Mouse (Mus musculus) liver, adult 2 months (tissue): ENCODE measurements at regions not wholly inside any gene's neighbourhood (a gene's known extent, or its start where the extent isn't known, plus 50 kb on each side); places are given as distances from the start of the nearest gene placed in this dataset.

Experiments used
- CTCF ChIP-seq: fragments of 200-500 bp; IDR thresholded peaks from 2 replicates; pipeline ENCODE4 v1.5.1; 2011; ENCODE audit warnings: low read depth, low read length, control low read depth
- POLR2A ChIP-seq: fragments of 200-500 bp; IDR thresholded peaks from 2 replicates; pipeline ENCODE4 v1.6.1; 2011; ENCODE audit warnings: low read length, control low read depth; ENCODE audit not compliant: insufficient read depth; ENCODE audit errors: extremely low read depth

DNA sequence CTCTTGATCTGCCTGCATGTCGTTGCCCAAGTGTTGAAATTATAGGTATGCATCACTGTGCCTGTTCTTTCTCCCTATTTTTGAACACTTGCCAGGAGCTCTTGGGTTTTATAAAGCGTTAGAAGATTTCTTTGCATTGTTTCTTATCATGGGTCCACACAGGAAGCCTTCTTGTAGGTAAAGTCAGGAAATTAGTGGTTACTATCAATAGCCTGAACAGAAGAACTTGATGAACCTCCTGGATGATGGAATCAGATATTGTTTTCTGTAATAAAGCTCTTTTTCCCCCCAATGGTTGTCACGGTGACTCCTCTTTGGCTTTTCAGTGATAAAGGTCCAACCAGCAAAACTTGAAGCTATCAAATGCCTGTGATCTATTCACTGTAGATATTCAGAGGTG is 1706.0 kb upstream of the Gm7489 start:
- TF ChIP-seq CTCF, result no peak
- no peak for TF ChIP-seq POLR2A
